Mouse (Mus musculus) CH12.LX (cell line): ENCODE data around the gene Ifrd1.

Experiments
- CTCF ChIP-seq, 2 experiments: IDR thresholded peaks in 1 of 2; conservative IDR thresholded peaks in 1 of 2; 2 replicates each; pipeline ENCODE4 v1.5.1; 2011 to 2012; ENCODE audit warnings: low read depth in 2 of 2, low read length in 2 of 2, improper control_type of control experiment in 1 of 2, inconsistent platforms in 1 of 2, mild to moderate bottlenecking in 1 of 2, moderate library complexity in 1 of 2
- EP300 ChIP-seq: IDR thresholded peaks from 2 replicates; pipeline ENCODE4 v1.6.1; 2011; ENCODE audit warnings: low read length, improper control_type of control experiment
- HCFC1 ChIP-seq: IDR thresholded peaks from 2 replicates; pipeline ENCODE4 v1.6.1; 2012; ENCODE audit warnings: low read depth, mild to moderate bottlenecking, inconsistent platforms, low read length, improper control_type of control experiment
- POLR2A ChIP-seq: IDR thresholded peaks from 2 replicates; pipeline ENCODE4 v1.6.1; 2011; ENCODE audit warnings: low read depth, mild to moderate bottlenecking, improper control_type of control experiment, low read length
- UBTF ChIP-seq: IDR thresholded peaks from 2 replicates; pipeline ENCODE4 v1.6.1; 2012; ENCODE audit warnings: low read depth, mild to moderate bottlenecking, inconsistent platforms, low read length, improper control_type of control experiment, moderate library complexity

DNA sequence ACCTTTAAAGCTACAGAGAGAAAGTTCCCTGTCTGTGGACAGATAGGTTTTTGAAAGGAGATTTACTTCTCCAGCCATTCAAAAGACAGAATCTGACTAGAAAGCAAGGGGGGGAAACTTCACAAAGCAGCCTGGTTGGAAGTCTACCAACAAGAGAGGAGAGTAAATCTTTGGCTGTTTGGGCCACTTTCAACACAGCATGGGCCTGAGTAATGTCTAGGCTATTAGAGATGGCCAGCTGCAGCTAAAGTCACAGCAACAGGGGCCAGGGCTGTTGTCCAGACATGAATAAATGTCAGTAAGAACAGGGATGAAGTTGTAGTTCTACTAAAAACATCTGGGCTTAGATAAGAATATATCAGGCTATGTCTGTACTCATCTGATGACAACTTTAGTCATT is 2.0 kb upstream of the Ifrd1 start:
- no peak for TF ChIP-seq CTCF (conservative IDR thresholded peaks at IDR 0.05 in 1 of 2, IDR thresholded peaks at IDR 0.05 in 1 of 2; ENCODE audit: low read depth in 2 of 2, low read length in 2 of 2)
- TF ChIP-seq EP300, result no peak
- TF ChIP-seq HCFC1, result no peak
- no peak for TF ChIP-seq POLR2A
- TF ChIP-seq UBTF, result no peak
